Mouse (Mus musculus) midbrain, embryonic 14.5 days (tissue): ENCODE results near the gene Aes. TPM values are rescaled to one million over a fixed set of nuclear protein-coding genes. Genes with fewer than 3 reads are reported as not detected.

ENCODE experiments used
- ATAC-seq: fragments of 200-750 bp; cut with Nextera tagmentation; 2 replicates; pipeline ENCODE4 v1.8.0; 2017; ENCODE audit warnings: moderate number of reproducible peaks, moderate library complexity; ENCODE audit not compliant: low FRiP score, low TSS enrichment
- DNase-seq: peaks from one replicate; pipeline ENCODE4 v3.0.0-alpha.2; 2015
- H3K27ac ChIP-seq: fragments of 300-500 bp; sonication (generic); replicated peaks from 2 replicates; pipeline ENCODE4 v1.5.1; 2014; ENCODE audit warnings: mild to moderate bottlenecking, low read depth, low read length, moderate library complexity
- H3K27me3 ChIP-seq: fragments of 300-500 bp; sonication (generic); 2 replicates; pipeline ENCODE4 v1.6.1; 2014; ENCODE audit warnings: low read length, control low read depth, mixed read lengths; ENCODE audit not compliant: control insufficient read depth, insufficient read depth
- H3K36me3 ChIP-seq: fragments of 300-500 bp; sonication (generic); 2 replicates; pipeline ENCODE4 v1.6.1; 2014; ENCODE audit warnings: low read length, control low read depth; ENCODE audit not compliant: control insufficient read depth, insufficient read depth
- H3K4me1 ChIP-seq: fragments of 300-500 bp; sonication (generic); 2 replicates; pipeline ENCODE4 v1.6.1; 2014; ENCODE audit warnings: mild to moderate bottlenecking, antibody characterized with exemption, low read length, control low read depth; ENCODE audit not compliant: control insufficient read depth, insufficient read depth
- H3K4me2 ChIP-seq: fragments of 300-500 bp; sonication (generic); 2 replicates; pipeline ENCODE4 v1.6.1; 2014; ENCODE audit warnings: mild to moderate bottlenecking, low read length, moderate library complexity
- H3K4me3 ChIP-seq: fragments of 300-500 bp; sonication (generic); replicated peaks from 2 replicates; pipeline ENCODE4 v1.5.1; 2014; ENCODE audit warnings: low read depth, low read length
- H3K9ac ChIP-seq: fragments of 300-500 bp; sonication (generic); replicated peaks from 2 replicates; pipeline ENCODE4 v1.6.1; 2014; ENCODE audit warnings: mild to moderate bottlenecking, low read length, moderate library complexity
- H3K9me3 ChIP-seq: fragments of 300-500 bp; sonication (generic); 2 replicates; pipeline ENCODE4 v1.6.1; 2016; ENCODE audit warnings: low read length, control low read depth, mixed read lengths; ENCODE audit not compliant: control insufficient read depth
- WGBS: fragments of 180-500 bp; shearing (Covaris S2); extraction: QIAGEN DNeasy Blood & Tissue Kit; methylation state at CpG from one replicate; pipeline ENCODE4 v1.1.7; 2014; 5-methylcytosine and 5-hydroxymethylcytosine counted together
- polyA plus RNA-seq: library from polyadenylated mRNA; unstranded; fragments of >200 nt; fragmentation: Nextera tagmentation; extraction: Ambion mirVana; gene quantifications from 2 replicates; pipeline ENCODE4 v1.2.1, GENCODE M21; 2014

The Aes gene
- polyA plus RNA-seq, 1 experiment from 2014 or later = 485 TPM

DNA sequence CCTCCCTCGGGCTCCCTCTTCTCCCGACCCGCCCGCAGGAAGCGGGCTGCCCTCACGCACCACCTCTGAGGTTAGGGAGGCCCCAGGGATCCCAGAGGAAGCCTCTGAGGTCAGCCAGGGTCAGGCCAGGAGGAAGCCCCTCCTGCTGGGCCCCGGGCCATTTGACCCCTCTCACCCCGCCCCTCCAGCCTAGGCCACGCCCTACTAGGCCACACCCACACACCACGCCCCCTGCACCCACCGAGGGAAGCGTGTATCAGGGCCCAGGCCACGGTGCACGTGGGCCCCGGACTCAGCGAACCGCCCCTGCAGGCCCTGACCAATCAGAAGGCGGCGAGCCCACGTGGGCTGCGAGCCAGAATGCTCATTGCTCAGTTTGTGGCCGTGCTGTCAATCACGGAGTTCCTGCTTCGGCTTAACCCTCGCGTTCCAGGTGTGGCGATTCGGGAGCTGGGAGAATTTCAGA is 41.5 kb downstream of the Aes start, which contains the start of gene Tle6:
TSS of gene Tle6 (minus strand) at position 336 of the 466 bp plus-strand sequence.
- under 1% methylated on average over 28 of the region's 28 CpGs for WGBS
- Histone ChIP-seq H3K9ac (no peak within 1 kb of the TSS), H3K27ac (no peak within 1 kb of the TSS), H3K4me2 (peak within 1 kb of the TSS; percentile 54), H3K9me3 (no peaks in the 10 kb centered on the region), H3K4me3 (0 out of 2 replicates have a peak within 1 kb of the TSS, but pooled peaks have one; percentile 8), H3K27me3 (peaks cover 10% of the 10 kb centered on the region; the same call in 1 of the 2 replicates), H3K4me1 (peaks cover 39% of the 10 kb centered on the region), H3K36me3 (no peaks in the 10 kb centered on the region)
- ATAC-seq = peak; percentile 82
- DNase-seq = peak; percentile 99

- no peak for ATAC-seq
- WGBS = 12% methylated on average over 7 of the region's 7 CpGs
These were observed 42.2 kb downstream of the Aes start for GRCm38 (mm10) chr10:81601396-81601905.

GRCm38 (mm10) chr10:81602741-81603151 is 43.5 kb downstream of the Aes start:
- ATAC-seq (no peak), DNase-seq (peak; percentile 83)
- H3K36me3 ChIP-seq = no peaks in the 10 kb centered on the region
- 0 out of 2 replicates have a peak overlapping the region, but pooled peaks have one; percentile 6 for H3K27ac ChIP-seq
- no peak overlapping the region for H3K4me2 ChIP-seq
- no peaks in the 10 kb centered on the region for H3K9me3 ChIP-seq
- H3K4me1 ChIP-seq = peaks cover 28% of the 10 kb centered on the region
- H3K4me3 ChIP-seq = no peak overlapping the region
- H3K27me3 ChIP-seq = peaks cover 6% of the 10 kb centered on the region; the same call in 1 of the 2 replicates
- WGBS = 21% methylated on average over 4 of the region's 4 CpGs
- H3K9ac ChIP-seq = no peak overlapping the region

More at GRCm38 (mm10) chr10:81601396-81601905, 42.2 kb downstream of the Aes start:
- Histone ChIP-seq H3K36me3 (no peaks in the 10 kb centered on the region), H3K4me3 (no peak overlapping the region), H3K4me1 (peaks cover 33% of the 10 kb centered on the region), H3K9ac (no peak overlapping the region), H3K4me2 (peak overlapping the region; percentile 54), H3K9me3 (no peaks in the 10 kb centered on the region), H3K27me3 (peaks cover 10% of the 10 kb centered on the region; the same call in 1 of the 2 replicates), H3K27ac (no peak overlapping the region)
- DNase-seq = no peak

GRCm38 (mm10) chr10:81604019-81604967 is 45.0 kb downstream of the Aes start:
- H3K4me1 ChIP-seq = peaks cover 28% of the 10 kb centered on the region
- WGBS = 78% methylated on average over 12 of the region's 12 CpGs
- H3K4me3 ChIP-seq = no peak overlapping the region
- no peak for ATAC-seq
- no peak overlapping the region for H3K9ac ChIP-seq
- peaks cover 6% of the 10 kb centered on the region; the same call in 1 of the 2 replicates for H3K27me3 ChIP-seq
- H3K27ac ChIP-seq = no peak overlapping the region
- H3K9me3 ChIP-seq = no peaks in the 10 kb centered on the region
- H3K36me3 ChIP-seq = no peaks in the 10 kb centered on the region
- DNase-seq = no peak
- H3K4me2 ChIP-seq = peak overlapping the region; percentile 71

DNA sequence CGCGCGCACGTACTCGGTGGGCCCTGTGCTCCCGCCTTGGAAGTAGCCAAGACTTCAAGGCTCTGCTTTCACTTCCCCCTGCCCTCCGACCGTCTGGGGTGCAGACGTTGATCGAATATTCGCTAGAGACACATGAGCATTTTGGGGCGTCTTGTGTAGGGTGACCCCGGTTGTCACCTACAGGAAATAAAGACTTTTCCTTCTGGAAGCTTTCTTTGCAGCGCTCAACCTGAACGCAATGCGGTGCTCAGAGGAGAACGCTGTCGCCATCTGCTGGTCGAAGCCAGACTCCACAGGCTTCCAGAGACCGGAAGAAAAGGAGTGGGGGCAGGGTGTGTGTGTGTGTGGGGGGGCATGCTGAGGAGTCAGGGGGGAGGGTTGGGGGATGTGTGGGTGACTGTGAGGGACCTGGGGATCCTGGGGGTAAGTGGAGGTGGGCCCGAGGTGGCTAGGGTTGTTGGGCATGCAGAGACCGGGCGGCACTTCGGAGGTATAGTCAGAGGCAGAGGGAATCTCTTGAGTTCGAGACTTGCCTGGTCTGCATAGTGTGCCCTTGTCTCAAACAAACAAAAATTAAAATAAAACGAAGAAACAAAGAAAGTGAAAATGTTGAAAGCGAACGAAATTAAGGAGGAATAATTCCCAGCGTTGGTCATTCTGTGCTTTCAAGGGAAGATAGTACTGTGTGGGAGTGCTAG is 45.8 kb downstream of the Aes start:
- Histone ChIP-seq H3K4me1 (peaks cover 28% of the 10 kb centered on the region), H3K36me3 (no peaks in the 10 kb centered on the region), H3K4me2 (peak overlapping the region; percentile 71), H3K9me3 (no peaks in the 10 kb centered on the region), H3K27ac (peak overlapping the region; percentile 92), H3K27me3 (peaks cover 6% of the 10 kb centered on the region; the same call in 1 of the 2 replicates), H3K4me3 (peak overlapping the region; percentile 49), H3K9ac (peak overlapping the region; percentile 53)
- DNase-seq = peak; percentile 96
- ATAC-seq = peak; percentile 19
- WGBS = 20% methylated on average over 29 of the region's 29 CpGs

GRCm38 (mm10) chr10:81605666-81605973 is 46.3 kb downstream of the Aes start:
- Histone ChIP-seq H3K4me1 (peaks cover 27% of the 10 kb centered on the region), H3K27ac (peak overlapping the region; percentile 92), H3K9ac (peak overlapping the region; percentile 53), H3K27me3 (peaks cover 6% of the 10 kb centered on the region; the same call in 1 of the 2 replicates), H3K9me3 (no peaks in the 10 kb centered on the region), H3K4me3 (peak overlapping the region; percentile 49), H3K4me2 (peak overlapping the region; percentile 71), H3K36me3 (no peaks in the 10 kb centered on the region)
- DNase-seq = no peak
- WGBS = 3% methylated on average over 14 of the region's 14 CpGs
- peak; percentile 4; the same call in 1 of the 2 replicates for ATAC-seq

DNA sequence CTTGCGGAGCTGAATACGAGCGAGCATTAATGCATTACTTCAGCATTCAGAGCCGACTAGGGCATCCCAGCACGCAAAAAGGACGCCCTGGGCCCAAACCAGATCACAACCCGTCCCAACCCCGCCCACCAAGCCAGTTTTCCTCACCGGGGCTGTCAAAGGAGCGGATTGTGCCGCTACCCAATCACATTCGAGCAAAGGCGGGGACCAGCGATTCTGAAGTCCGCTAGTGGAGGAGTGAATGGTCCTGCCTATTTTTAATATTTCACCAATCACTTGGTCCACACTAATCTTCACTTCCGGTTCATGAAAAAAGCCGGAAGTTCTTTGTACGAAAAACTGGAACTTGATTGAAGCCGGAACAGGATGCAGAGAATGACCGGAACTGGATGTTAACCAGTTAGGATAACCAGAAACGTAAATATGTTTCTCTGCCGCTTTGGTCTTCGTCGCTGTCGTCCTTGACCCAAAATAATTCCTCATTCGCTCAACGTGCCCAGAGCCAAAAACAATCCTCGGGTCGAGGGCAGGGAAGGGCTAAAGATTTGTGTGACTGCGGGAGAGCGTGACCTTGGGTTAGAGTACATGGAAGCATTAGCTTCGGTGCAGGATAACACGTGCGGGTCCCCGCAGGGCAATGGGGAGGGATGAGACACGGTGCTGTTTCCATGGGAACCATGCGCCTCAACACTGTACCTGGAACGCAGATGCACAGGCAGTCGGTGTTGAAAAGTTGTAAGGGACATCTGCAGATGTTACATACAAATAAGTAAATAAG is 46.9 kb downstream of the Aes start, which contains the start of gene BC025920:
TSS of gene BC025920 (plus strand) at position 297 of the 778 bp plus-strand sequence.
- Histone ChIP-seq H3K36me3 (no peaks in the 10 kb centered on the region), H3K9me3 (no peaks in the 10 kb centered on the region), H3K4me1 (peaks cover 23% of the 10 kb centered on the region), H3K4me3 (peak within 1 kb of the TSS; percentile 49), H3K9ac (peak within 1 kb of the TSS; percentile 54), H3K27ac (peak within 1 kb of the TSS; percentile 92), H3K4me2 (peak within 1 kb of the TSS; percentile 85), H3K27me3 (peaks cover 6% of the 10 kb centered on the region; the same call in 1 of the 2 replicates)
- DNase-seq = peak; percentile 97
- WGBS = under 1% methylated on average over 39 of the region's 39 CpGs
- peak; percentile 89 for ATAC-seq
